Mouse (Mus musculus) v-Abl transformed pro-B cells (cell line): ENCODE results near the gene Hint1.

Experiments used
- in situ Hi-C, 2 experiments: fragments of 400-800 bp; cut with MboI; formaldehyde crosslinking; loops; one replicate each; pipeline ENCODE4 v1.15.1; 2025; ENCODE audit not compliant: unreplicated experiment in 2 of 2

Hint1 gene

DNA sequence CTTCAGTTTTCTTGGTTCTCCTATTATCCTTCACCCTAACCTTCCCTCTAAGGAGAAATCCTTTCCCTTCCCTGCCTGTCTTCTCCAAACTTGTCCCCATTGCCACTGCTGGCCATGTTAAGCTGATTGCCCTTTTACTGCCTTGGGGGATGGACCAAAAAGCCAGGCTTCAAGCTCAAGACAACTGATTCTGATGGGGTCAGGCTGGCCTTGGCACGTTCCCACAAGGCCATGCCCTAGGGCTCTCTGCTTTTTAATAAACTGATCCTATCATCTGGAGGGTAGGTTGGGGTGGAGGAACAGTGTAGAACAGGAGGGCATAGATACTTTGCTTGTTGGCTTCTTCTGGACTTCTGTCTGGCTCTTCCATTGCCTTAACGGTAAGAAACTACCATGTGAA is 19.2 kb downstream of the Hint1 start:
- in situ Hi-C loops: loop anchor here (5.0 to 25.0 kb wide), 5 partner anchors 37 to 773 kb away; partner anchors contain the start of gene P4ha2 (in 1 of the 2)

DNA sequence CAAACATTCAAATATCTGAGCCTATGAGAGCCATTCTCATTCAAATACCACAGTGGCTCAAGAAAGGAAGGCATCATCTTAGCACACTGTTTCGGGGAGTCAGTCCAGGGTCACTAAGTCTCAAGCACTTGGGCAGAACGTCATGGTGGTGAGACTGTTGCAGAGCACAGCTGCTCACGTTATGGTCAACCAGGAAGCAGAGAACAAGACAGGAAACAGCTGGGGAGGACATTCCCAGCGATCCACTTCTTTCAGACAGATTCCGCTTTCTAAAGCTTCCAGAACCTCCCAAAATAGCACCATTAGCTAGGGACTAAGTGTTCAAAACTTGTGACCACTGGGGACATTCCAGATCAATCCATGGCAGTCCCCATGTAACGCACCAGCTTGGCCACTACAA is 21.7 kb downstream of the Hint1 start:
- in situ Hi-C loops: loop anchor here (5.0 to 25.0 kb wide), 5 partner anchors 34 to 776 kb away; partner anchors contain the start of gene P4ha2 (in 1 of the 2)

DNA sequence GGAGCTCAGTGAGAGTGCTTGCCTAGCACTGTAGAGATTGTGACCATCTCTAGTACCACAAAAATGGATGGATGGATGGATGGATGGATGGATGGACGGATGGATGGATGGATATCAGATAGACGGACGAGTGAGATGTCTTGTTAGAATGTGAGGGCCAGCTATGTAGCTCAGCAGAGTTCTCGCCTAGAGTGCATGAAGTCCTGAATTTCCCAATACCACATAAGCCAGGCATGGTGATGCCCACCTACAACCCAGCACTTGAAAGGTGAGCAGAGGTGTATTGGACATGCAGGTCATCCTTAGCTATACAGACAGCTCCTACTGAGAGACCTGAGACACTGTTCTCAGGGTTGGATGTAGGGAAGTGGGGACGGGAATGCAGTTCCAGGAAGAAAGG is 25.2 kb downstream of the Hint1 start:
- in situ Hi-C loops: loop anchor here in 1 of 2 experiments (25.0 kb wide), 1 partner anchor 779 kb away; the partner anchor contains the start of gene P4ha2

DNA sequence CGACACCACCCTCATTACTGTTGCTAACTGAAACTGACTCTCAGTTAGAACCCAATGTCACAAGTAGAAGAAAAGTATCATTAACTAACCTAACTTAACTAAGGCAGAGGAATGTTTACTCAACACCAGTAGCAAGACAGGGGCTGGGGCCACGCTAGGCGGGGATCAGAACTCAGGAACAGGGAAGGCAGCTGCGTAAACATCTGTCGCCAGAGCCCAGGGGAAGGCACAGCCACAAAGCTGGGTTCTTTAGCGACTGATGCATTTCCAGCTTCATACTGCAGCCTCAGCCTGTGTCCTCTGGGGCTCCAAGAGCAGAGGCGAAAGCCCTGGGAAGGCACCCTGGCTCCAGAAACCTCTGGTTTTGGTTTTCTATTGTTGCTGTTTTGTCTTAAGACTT is 25.9 kb downstream of the Hint1 start:
- in situ Hi-C loops: loop anchor here in 1 of 2 experiments (25.0 kb wide), 1 partner anchor 780 kb away; the partner anchor contains the start of gene P4ha2

DNA sequence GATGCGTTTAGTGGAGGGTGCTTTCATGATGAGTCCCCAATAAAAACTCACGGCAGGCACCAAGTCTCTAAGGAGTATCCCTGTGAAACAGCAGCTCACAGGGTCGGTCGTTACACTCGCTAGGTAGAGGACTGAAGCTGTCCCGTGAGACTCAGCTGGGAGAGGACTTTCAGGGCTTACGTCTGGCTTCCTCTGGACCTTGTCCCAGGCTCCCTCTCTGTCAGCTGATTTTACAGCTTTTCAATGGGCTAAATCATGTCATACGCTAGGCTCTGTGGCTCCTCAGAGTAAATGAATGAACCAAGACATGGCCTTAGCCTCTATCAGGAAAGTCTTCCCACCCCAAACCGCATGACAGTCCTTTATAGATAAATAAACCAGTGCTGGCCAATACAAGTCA is 28.4 kb downstream of the Hint1 start:
- in situ Hi-C loops: loop anchor here in 1 of 2 experiments (25.0 kb wide), 1 partner anchor 782 kb away; the partner anchor contains the start of gene P4ha2

DNA sequence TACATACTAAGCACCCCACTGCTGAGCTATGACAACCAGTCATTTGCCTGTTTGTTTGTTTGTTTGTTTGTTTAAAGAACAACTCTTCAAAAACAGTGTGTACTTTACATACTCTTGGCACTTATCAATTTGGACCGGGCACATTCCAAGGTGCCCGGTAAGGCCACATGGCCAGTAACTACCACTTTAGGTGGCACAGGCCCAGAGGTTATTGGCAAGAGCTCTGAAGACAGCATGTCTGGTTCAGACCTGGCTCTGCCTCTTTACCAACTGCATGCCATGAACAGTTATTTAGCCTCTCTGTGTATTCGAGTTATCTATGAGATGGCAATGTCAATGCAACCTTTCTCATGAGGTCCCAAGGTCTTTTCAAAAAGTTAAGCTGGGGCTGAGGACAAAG is 30.5 kb downstream of the Hint1 start:
- in situ Hi-C loops: loop anchor here in 1 of 2 experiments (25.0 kb wide), 1 partner anchor 784 kb away; the partner anchor contains the start of gene P4ha2

DNA sequence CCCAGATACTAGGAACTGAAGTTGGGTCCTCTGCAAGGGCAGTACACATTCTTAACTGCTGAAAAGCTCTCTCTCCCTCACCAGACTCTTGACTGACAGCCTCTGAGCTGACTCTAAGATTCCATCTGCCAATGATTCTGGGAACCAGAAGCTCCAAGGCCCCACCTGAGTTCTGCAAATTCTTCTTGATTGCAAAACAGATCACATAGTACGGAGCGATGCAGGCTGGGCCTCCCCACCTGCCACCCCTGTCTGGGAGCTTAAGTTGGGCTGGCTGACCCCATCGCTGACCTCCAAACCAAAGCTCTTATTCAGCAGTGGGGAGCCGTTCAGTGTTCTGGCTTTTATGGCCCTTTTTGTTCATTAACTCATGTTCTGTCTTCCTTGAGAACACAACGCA is 31.3 kb downstream of the Hint1 start:
- in situ Hi-C loops: loop anchor here in 1 of 2 experiments (25.0 kb wide), 1 partner anchor 785 kb away; the partner anchor contains the start of gene P4ha2

DNA sequence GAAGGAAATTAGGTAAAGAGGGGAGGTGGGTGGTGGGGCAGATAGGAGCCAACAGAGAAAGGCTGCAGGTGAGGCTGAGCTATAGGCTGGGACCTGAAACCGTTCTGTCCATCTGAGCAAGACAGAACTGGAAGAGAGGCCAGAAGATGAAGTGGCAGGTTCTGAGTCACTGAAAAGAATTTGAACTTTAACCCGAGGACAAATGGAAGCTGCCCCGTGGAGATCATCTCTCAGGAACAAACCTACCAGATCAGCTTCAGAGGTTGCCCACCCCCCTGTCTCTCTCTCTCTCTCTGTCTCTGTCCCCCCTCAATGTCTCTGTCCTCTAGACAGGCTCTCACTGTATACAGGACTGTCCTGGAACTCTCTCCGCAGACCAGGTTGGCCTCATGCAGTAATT is 33.5 kb downstream of the Hint1 start:
- in situ Hi-C loops: loop anchor here (25.0 kb wide), 2 partner anchors 762 to 787 kb away; partner anchors contain the start of gene P4ha2 (in 1 of the 2)

DNA sequence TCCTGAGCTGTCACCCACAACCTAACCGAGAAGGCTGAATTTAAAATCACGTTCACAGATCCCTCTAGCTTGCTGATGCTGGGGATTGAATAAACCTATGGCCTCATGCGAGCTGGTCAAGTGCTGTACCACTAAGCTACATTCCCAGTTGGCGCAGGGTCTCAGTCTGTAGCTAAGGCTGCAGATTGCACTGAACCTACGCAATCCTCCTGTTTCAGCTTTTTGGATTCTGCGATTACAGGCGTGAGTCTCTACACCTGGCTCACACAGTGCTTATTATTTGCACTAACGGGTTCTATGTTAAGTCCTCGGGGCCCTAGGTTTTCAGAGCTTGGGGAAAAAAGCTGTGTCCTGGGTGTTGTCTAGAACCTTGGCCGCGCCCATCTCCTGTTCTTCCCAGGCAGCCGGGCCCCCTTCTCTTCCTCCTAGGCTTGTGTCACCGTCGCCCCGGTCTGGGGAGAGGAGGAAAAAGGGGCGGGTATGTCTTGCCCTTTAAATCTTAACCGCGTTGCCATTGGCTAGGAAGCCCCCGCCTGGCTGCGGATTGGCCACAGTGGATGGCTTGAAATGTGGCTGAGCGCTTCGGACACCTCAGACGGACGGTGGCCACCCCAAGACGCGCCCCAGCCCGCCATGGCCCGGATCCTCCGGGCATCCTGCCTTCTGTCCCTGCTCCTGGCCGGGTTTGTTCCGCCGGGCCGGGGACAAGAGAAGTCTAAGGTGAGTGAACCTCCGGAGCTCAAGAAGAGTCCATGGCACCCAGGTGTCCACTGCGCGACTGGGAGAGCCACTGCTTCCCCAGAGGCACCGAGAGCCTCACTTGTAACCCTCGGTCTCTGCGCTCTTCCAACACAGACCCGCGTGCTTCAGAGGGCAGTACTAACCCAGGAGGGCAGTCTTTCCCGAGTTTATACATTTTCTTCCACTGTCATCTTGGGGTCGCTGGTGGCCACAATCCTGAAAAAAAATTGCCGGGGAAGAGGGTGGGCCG is 36.4 kb downstream of the Hint1 start, which contains the start of gene Gpx3:
Gpx3 (plus strand) TSS at position 121 of the 991 bp plus-strand sequence.
- in situ Hi-C loops: loop anchor here in 1 of 2 experiments (25.0 kb wide), 1 partner anchor 765 kb away; no protein-coding TSS in a partner anchor

DNA sequence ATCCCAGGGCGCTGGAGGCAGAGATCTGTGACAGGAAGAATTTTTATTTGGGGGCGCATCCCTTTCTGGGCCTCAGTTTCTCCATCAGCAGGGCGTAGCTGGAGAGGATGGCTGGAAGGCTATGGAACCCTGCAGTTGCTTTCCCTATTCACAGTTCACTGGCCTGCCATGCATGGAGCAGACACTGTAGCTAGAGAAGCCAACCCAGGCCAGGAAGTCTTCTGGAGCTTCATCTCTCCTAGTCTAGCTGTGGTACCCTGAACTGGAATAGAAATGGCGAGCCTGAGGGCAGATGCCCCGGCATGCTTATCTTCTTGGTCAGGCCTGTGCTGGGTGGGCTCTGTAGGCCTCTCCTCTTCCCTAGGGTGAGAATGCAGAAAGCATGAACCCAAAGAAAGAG is 37.2 kb downstream of the Hint1 start:
- in situ Hi-C loops: loop anchor here in 1 of 2 experiments (25.0 kb wide), 1 partner anchor 766 kb away; no protein-coding TSS in a partner anchor

DNA sequence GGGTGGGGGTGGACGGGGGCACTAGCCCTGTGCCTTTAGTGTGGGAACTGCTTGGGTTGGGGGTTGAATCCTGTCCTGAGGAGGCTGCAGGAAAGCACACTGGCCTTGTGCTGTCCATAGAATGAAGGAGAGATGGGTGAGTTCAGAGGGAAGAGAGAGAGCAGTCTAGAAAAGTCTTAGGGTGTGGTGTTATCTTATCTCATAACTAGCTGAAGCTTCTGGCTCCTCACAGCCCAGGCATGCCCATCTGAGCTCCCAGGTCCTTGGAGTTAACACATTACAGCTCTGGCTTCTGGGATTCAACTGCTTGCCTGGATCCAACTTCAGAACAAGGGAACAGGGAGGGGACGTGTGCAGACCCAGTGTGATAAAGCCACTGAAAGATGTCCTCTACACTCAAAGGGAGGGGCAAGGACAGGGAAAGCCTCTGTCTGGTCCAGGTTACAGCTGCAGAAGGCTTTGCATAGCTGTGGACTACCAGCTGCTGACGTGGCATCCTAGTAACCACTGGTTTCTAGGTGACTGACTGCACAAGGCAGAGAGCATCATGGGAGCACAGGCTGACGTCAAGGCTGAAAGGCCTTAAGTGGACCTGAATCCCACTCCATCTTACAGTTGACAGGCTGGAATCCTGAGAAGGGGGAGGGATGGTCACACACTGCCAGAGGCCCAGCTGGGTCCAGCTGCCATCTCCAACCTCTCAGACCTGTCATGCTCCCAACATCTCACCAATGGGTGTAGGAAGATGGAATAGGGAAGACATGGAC is 37.9 kb downstream of the Hint1 start:
- in situ Hi-C loops: loop anchor here in 1 of 2 experiments (25.0 kb wide), 1 partner anchor 767 kb away; no protein-coding TSS in a partner anchor

DNA sequence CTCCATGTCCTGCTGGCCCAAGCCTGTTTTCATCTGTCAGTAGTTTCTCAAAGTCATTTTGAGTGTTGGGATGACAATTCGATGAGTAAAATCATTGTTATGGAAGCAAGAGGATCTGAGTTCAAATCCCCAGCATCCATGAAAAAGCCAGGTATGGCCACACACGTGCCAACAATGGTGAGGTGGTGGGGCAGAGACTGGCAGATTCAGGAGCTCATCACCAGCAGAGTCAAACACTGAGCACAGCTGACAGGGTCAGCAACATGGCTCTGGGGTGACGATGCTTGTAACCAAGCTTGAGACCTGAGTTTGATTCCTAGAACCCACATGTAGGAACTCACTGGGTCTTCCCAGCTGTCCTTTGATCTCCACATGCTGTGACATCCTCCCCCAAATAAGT is 38.9 kb downstream of the Hint1 start:
- in situ Hi-C loops: loop anchor here in 1 of 2 experiments (25.0 kb wide), 1 partner anchor 768 kb away; no protein-coding TSS in a partner anchor

DNA sequence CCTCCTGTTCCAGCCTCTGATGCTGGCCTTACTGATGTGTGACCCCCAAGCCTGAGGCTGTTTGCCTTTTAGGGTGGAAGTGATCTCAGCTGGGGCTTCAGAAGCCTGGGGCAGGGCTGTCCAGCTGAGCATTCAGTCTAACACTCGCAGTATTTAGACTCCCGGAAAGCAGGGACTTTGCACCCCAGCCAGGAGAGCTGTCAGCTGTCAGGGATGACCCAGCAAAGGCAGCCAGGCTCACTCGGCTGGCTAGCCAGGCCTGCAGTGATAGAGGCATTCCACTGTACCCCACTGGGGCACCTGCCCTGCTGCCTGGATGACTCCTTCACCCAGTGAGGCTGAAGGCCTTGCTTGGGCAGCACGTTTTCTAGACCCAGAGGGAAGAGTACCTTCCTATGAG is 39.7 kb downstream of the Hint1 start:
- in situ Hi-C loops: loop anchor here in 1 of 2 experiments (25.0 kb wide), 1 partner anchor 769 kb away; no protein-coding TSS in a partner anchor

DNA sequence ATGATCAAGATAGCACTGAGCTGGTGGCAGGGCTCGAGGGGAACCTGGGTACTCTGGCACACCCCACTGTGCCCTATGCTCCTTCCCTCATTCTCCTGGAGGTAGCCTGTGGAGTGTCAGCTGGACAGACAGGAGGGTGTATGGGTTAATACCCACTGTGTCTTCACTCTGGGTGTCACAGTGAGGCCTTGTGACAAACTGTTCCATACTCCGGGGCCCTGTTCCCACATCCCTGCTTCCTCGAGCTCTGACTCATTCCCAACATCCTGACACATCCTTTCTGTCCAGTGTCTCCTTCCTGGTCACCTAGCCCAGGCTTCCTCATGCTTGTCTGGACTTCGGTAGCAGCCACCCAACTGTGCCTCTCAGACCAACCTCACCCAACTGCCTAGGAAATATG is 40.3 kb downstream of the Hint1 start:
- in situ Hi-C loops: loop anchor here in 1 of 2 experiments (25.0 kb wide), 1 partner anchor 769 kb away; no protein-coding TSS in a partner anchor

DNA sequence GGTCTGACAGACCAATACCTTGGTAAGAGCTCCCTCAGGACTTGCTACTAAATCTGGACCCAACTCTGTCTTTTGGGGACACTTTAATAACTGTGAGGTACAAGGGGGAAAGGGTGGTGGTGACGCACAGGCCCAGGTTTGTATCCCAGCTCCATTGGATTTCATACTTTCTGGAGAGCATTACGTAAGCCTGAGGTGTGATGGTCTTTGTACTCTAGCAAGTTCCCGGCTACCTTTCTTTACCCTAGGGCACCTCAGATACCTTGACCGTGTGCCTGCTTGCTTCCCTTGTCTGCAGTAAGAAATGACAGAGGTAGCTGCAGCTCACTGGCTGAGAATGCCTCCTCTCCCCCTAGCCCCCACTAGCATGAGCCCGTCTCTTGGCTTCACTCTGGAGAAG is 41.1 kb downstream of the Hint1 start:
- in situ Hi-C loops: loop anchor here in 1 of 2 experiments (25.0 kb wide), 1 partner anchor 770 kb away; no protein-coding TSS in a partner anchor

DNA sequence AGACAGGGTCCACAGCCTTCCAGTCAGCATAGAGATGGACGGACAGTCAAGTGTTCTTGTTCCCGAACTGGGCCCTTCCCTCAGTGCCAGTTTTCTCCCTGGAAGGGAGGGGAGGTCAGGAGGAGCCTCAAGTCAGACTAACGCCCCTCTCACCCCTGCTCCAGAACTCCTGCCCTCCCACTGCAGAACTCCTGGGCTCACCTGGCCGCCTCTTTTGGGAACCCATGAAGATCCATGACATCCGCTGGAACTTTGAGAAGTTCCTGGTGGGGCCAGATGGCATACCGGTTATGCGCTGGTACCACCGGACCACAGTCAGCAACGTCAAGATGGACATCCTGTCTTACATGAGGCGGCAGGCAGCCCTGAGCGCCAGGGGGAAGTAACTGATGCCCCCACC is 43.1 kb downstream of the Hint1 start:
- in situ Hi-C loops: loop anchor here in 1 of 2 experiments (25.0 kb wide), 1 partner anchor 772 kb away; no protein-coding TSS in a partner anchor

DNA sequence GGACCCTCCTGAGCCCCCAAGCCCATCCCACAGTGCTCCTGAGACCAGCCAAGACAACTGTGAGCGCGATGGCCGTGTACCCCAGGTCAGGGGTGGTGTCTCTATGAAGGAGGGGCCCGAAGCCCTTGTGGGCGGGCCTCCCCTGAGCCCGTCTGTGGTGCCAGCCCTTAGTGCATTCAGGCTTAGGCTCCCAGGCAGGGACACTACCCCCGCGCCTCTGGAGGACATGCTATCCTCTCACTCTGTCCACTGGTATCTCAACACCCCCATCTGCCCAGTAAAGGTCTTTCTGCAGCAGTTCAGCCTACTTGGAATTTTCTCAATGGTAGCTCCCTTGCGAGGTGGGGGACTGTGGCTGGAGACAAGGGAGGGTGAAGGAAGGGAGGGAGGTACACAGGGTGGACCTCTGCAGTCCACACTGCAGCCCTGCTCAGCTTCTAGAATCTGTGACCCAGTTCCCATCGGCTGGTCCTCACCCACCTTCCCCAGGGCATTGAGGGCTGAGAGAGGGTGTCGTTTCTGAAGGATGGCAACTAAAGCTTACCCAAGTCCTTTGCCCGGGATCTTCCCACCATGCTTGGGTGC is 44.0 kb downstream of the Hint1 start:
- in situ Hi-C loops: loop anchor here in 1 of 2 experiments (25.0 kb wide), 1 partner anchor 773 kb away; no protein-coding TSS in a partner anchor

DNA sequence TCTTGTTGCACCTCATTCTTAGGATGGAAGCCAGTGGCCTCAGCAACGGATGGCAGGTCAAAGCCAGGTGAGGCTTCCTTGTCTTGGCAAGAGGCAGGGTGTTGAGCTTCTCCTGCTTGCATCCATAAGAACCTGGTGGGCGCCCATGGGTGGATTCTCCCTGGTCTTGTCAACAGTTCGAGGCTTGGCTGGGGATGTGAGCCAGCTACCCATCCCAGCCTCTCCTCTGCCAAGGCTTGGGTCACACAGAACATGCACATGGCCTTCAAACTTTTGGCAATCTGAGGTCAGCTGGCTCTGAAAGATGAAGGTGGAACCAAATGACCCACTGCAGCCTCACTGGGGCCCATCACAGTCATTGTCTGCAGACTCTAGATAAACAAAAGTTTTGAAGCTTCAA is 45.0 kb downstream of the Hint1 start:
- in situ Hi-C loops: loop anchor here in 1 of 2 experiments (25.0 kb wide), 1 partner anchor 774 kb away; no protein-coding TSS in a partner anchor
